Mouse (Mus musculus): Measurements from ENCODE around the gene Tmod1.

Gene Tmod1

GRCm38 (mm10) chr4:46053323-46054107, 14.8 kb downstream of the Tmod1 start:
- no peak for DNase-seq (ENCODE audit: low spot score)

- DNase-seq (ENCODE audit: low spot score) = no peak
Observed at GRCm38 (mm10) chr4:46056163-46056562, 17.4 kb downstream of the Tmod1 start.

DNA sequence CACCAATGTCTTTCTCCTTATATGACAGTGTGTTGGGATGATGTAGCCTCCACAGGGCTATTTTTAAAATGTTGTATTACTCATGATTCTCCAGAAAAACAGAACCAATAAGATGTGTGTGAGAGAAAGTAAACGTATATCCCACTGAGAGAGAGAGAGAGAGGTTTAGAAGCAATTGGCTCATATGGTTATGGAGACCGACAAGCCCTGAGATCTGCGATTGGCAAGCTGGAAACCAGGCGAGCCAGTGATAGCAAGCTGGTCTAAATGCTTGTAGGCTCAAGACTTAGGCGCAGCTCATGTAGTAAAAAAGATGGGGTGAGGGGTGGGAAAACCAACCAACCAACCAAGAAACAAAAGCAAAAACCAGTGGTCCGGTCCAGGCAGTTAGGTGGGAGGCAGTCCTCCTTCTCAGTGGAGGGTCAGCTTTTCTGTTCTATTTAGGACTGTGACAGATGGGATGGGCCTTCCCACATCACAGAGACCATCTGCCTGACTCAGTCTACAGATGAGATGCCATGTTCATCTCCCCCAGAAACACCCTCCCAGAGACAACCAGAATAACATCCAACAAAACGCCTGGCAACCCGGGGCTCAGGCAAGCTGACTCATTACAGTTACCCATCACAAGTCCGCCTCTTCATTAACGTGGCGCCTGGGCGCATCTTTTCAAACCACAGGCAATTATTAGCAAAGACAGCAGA, 22.7 kb downstream of the Tmod1 start:
- no peak for DNase-seq (ENCODE audit: low spot score)

DNA sequence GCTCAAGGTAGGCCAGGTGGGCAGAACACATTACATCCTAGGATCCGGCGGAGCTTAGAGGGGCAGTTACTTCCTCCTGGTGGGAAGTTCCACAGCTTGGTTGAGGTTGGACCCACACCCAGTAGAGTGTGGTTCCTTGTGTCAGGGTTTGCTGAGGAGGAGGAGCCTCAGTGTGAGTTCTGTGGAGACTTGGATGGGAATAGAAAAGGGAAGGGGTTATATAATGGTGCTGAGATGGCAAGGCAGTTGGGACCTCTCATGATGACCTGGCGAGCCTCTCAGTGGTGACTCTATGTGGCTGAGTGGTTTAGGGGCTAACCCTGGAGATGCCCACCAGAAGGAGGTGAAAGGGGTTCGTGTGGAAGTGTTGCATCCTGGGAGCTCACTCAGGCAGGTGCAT, 25.1 kb downstream of the Tmod1 start:
- DNase-seq (ENCODE audit: low spot score) = no peak

DNA sequence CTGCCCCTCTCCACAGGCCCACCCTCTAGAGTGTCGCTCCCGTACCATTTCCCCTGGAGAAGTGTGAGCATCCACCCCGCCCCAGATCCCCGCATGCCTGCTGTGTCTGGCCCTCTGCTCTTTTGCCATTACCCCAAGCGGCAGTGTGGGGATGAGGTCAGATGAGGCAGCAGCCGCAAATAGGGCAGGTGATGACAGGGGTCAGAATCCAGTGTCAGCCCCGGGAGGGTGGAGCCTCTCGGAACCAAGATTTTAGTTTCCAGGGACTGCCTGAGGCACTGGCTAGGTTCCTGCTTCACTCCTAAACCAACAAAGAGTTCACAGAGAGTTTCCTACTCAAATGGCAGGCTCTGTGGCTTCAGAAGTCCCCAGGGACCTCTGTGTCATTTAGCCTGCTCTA, 25.5 kb downstream of the Tmod1 start:
- DNase-seq (ENCODE audit: low spot score) = no peak

DNA sequence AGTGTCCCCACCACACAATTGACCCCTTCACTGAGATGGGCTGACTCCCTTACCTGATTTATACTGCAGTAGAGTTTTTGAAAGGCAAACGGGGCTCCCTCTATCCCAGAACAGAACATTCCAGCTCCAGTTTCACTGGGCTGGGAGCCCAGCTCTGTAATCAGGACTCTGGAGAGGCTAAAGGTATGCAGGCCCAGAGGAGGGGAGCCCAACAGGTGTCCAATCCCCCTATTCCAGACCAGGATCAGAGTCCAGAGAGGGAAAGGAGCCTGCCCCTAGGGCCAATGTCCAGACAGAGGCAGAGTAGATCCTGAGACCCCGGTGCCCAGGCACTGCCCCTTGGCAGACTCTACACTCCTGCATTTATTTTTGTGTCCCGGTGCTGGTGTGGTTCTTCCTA, 26.2 kb downstream of the Tmod1 start:
- no peak for DNase-seq (ENCODE audit: low spot score)

GRCm38 (mm10) chr4:46065695-46066340, 27.1 kb downstream of the Tmod1 start:
- no peak for DNase-seq (ENCODE audit: low spot score)

GRCm38 (mm10) chr4:46068060-46068459, 29.3 kb downstream of the Tmod1 start:
- DNase-seq (ENCODE audit: low spot score) = no peak

- no peak for DNase-seq (ENCODE audit: low spot score)
Observed at GRCm38 (mm10) chr4:46068573-46068972, 29.8 kb downstream of the Tmod1 start.

GRCm38 (mm10) chr4:46069851-46070482, 31.2 kb downstream of the Tmod1 start:
- DNase-seq (ENCODE audit: low spot score) = no peak

GRCm38 (mm10) chr4:46072631-46073030, 33.9 kb downstream of the Tmod1 start:
- no peak for DNase-seq (ENCODE audit: low spot score)

DNA sequence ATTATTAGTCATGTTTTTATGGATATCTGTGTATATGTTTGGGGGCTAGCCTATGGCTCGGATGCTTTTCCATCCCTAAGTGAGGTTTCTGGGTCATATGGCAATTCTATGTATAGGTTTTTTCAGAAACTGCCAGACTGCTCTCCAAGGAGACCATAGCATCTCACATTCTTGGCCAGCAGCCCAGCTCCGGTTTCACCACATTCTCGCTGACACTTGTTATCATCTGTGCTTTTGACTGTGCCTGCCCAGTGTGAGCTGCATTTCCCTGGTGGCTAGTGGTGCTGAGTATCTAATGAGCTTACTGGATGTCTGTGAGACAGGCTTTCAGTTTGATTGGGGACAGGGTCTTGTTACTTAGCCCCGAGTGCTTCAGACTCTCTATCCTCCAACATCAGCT, 35.0 kb downstream of the Tmod1 start:
- no peak for DNase-seq (ENCODE audit: low spot score)

GRCm38 (mm10) chr4:46075664-46076063, 36.9 kb downstream of the Tmod1 start:
- DNase-seq (ENCODE audit: low spot score) = no peak

- no peak for DNase-seq (ENCODE audit: low spot score)
Observed at GRCm38 (mm10) chr4:46076892-46077291, 38.2 kb downstream of the Tmod1 start.

- no peak for DNase-seq (ENCODE audit: low spot score)
Observed at GRCm38 (mm10) chr4:46080261-46080660, 41.5 kb downstream of the Tmod1 start.

DNA sequence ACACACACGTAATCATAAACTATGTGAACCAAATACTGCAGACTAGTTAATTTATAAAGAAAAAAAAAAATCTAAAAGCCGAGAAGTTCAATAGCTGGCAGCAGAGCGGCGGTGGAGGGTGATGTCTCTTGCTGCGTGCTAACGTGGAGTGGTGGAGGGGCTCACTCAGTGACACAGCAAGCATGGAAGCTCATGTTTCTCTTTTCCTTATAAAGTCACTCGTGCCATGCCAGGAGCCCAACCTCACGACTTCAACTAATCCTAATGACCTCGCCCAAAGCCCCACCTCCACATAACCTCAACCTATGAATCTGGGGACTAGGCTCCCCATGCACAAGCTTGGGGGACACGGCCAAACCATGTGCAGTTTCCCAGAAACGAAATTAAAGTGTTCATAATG, 43.8 kb downstream of the Tmod1 start:
- DNase-seq (ENCODE audit: low spot score) = no peak

DNA sequence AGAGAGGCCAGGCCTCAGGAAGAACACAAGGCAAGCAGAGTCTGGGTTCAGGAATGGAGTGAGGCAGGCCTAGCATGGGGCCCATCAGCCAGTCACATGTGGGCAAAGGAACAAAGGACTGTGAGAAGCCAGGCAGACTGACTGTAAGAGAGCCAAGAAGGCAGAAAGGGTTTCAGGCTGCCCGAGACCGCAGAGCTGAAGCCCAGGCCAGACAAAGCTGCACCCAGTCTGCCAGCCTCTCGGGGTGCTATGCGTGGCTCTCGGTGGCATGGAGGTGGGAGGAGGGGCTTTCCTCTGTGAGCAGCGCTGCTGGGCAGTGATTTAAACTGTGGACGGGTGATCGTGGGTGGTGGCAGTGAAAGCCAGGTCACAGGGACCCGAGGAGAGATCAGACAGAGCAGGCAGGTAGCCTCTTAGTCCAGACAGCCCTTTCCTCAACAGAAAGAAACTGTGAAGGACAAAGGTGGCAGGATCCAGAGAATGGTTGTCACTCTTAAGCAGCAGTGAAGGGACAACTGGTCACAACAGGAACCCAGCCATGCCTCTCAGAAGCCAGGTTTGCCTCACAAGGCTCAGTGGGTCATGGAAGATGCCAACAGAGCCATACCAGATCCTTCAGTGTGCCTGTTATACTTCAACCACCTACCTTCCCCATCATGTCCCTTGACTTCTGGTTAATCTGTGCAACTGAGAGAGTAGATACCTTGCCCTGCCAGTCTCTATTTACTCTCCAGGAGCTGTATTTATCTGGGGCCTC, 45.9 kb downstream of the Tmod1 start:
- no peak for DNase-seq (ENCODE audit: low spot score)

- no peak for DNase-seq (ENCODE audit: low spot score)
Observed at GRCm38 (mm10) chr4:46085223-46085811, 46.6 kb downstream of the Tmod1 start.

- no peak for DNase-seq (ENCODE audit: low spot score)
Observed at GRCm38 (mm10) chr4:46086718-46087426, 48.1 kb downstream of the Tmod1 start.

DNA sequence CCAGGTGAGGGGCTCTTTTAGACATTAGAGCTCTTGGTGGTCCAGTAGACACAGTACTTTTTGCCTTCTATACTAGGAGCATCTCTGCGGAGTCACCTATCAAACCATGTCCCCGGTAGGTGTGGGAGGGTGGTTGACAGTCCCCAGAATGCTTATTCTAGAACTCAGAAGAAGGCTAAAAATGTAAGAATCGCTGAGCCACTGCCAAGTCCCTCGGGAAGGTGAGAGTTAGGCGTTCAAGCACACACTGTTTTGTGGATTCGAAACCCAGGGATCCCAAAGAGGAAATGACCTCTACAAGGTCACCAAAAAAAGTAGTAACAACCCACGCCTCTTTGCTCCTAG, 48.7 kb downstream of the Tmod1 start:
- DNase-seq (ENCODE audit: low spot score) = no peak

DNA sequence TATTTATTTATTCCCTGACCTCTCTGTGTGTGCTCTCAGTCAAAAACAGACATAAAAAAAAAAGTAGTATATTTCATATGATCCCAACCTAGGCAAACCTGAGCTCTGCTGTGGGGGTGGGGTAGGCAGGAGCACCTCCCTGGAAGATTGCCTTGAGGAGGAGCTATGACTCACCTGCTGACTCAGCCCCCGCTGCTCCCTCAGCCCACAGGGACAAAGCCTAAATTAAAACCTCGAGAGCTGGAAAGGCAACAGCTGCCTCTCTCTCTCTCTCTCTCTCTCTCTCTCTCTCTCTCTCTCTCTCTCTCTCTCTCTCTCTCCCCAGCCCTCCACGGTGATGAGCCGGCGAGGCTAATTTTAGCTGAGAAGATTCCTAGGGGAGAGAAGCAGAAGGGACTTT, 49.1 kb downstream of the Tmod1 start:
- no peak for DNase-seq (ENCODE audit: low spot score)

Data from T-cell, adult 2 months (primary cell).